Mouse (Mus musculus): ENCODE measurements around the gene Ptprj. TPM values are rescaled to one million over a fixed set of nuclear protein-coding genes. Genes with fewer than 3 reads are reported as not detected.
"Not testable (repeated sequence)": the region's sequence is repeated elsewhere in the genome, so short reads cannot be mapped to it uniquely, and the experiment has no call there.

Gene Ptprj
- polyA plus RNA-seq, 1 experiment from 2014 or later, result 3.0 TPM

- WGBS, result 88% methylated on average over 7 of the region's 7 CpGs
- Histone ChIP-seq H3K4me3 (ENCODE audit: low read depth, low read length) (no peak overlapping the region), H3K36me3 (replicated peaks; ENCODE audit: control insufficient read depth, insufficient read depth, low read depth, low read length) (no peaks in the 10 kb centered on the region; the same call in 1 of the 2 replicates), H3K9me3 (replicated peaks; ENCODE audit: control insufficient read depth, low read length) (no peaks in the 10 kb centered on the region), H3K4me2 (ENCODE audit: low read depth, low read length) (no peak overlapping the region), H3K27ac (replicated peaks; ENCODE audit: low read depth, low read length) (no peak overlapping the region), H3K4me1 (ENCODE audit: control insufficient read depth, insufficient read depth, low read length) (no peaks in the 10 kb centered on the region), H3K27me3 (ENCODE audit: control insufficient read depth, insufficient read depth, low read length) (no peaks in the 10 kb centered on the region), H3K9ac (replicated peaks; ENCODE audit: low read length) (no peak overlapping the region)
- no peak for ATAC-seq (replicated peaks; ENCODE audit: insufficient number of reproducible peaks, low FRiP score, low TSS enrichment, low read depth)
- DNase-seq (ENCODE audit: low spot score), result no peak
Observed at GRCm38 (mm10) chr2:90466480-90466879, 114.0 kb downstream of the Ptprj start.

- Histone ChIP-seq H3K36me3 (replicated peaks; ENCODE audit: control insufficient read depth, insufficient read depth, low read depth, low read length) (no peaks in the 10 kb centered on the region; the same call in 1 of the 2 replicates), H3K4me1 (ENCODE audit: control insufficient read depth, insufficient read depth, low read length) (no peaks in the 10 kb centered on the region), H3K4me3 (ENCODE audit: low read depth, low read length) (no peak overlapping the region), H3K9me3 (replicated peaks; ENCODE audit: control insufficient read depth, low read length) (no peaks in the 10 kb centered on the region), H3K9ac (replicated peaks; ENCODE audit: low read length) (no peak overlapping the region), H3K27ac (replicated peaks; ENCODE audit: low read depth, low read length) (no peak overlapping the region), H3K27me3 (ENCODE audit: control insufficient read depth, insufficient read depth, low read length) (no peaks in the 10 kb centered on the region), H3K4me2 (ENCODE audit: low read depth, low read length) (no peak overlapping the region)
- ATAC-seq (replicated peaks; ENCODE audit: insufficient number of reproducible peaks, low FRiP score, low TSS enrichment, low read depth) (0 out of 2 replicates have a peak, but pooled peaks have one; percentile 17), DNase-seq (ENCODE audit: low spot score) (no peak)
- 93% methylated on average over 5 of the region's 5 CpGs for WGBS
Observed at GRCm38 (mm10) chr2:90463735-90464134, 116.7 kb downstream of the Ptprj start.

- no peak overlapping the region for H3K4me2 ChIP-seq (ENCODE audit: low read depth, low read length)
Observed at GRCm38 (mm10) chr2:90462252-90462651, 118.2 kb downstream of the Ptprj start.

GRCm38 (mm10) chr2:90457946-90458345 is 122.5 kb downstream of the Ptprj start:
- H3K36me3 ChIP-seq (replicated peaks; ENCODE audit: control insufficient read depth, insufficient read depth, low read depth, low read length), result no peaks in the 10 kb centered on the region
- H3K4me2 ChIP-seq (ENCODE audit: low read depth, low read length), result no peak overlapping the region
- DNase-seq (ENCODE audit: low spot score), result no peak
- H3K9ac ChIP-seq (replicated peaks; ENCODE audit: low read length), result no peak overlapping the region
- no peak overlapping the region for H3K27ac ChIP-seq (replicated peaks; ENCODE audit: low read depth, low read length)
- H3K4me1 ChIP-seq (ENCODE audit: control insufficient read depth, insufficient read depth, low read length), result no peaks in the 10 kb centered on the region
- H3K27me3 ChIP-seq (ENCODE audit: control insufficient read depth, insufficient read depth, low read length), result no peaks in the 10 kb centered on the region
- H3K4me3 ChIP-seq (ENCODE audit: low read depth, low read length), result no peak overlapping the region
- WGBS, result 95% methylated on average over 12 of the region's 12 CpGs
- H3K9me3 ChIP-seq (replicated peaks; ENCODE audit: control insufficient read depth, low read length), result no peaks in the 10 kb centered on the region
- ATAC-seq (replicated peaks; ENCODE audit: insufficient number of reproducible peaks, low FRiP score, low TSS enrichment, low read depth), result no peak

More at GRCm38 (mm10) chr2:90462252-90462651, 118.2 kb downstream of the Ptprj start:
- no peaks in the 10 kb centered on the region for H3K9me3 ChIP-seq (replicated peaks; ENCODE audit: control insufficient read depth, low read length)
- no peaks in the 10 kb centered on the region for H3K27me3 ChIP-seq (ENCODE audit: control insufficient read depth, insufficient read depth, low read length)
- no peak for ATAC-seq (replicated peaks; ENCODE audit: insufficient number of reproducible peaks, low FRiP score, low TSS enrichment, low read depth)
- H3K27ac ChIP-seq (replicated peaks; ENCODE audit: low read depth, low read length), result no peak overlapping the region
- no peak overlapping the region for H3K9ac ChIP-seq (replicated peaks; ENCODE audit: low read length)
- no peak for DNase-seq (ENCODE audit: low spot score)
- no peaks in the 10 kb centered on the region for H3K4me1 ChIP-seq (ENCODE audit: control insufficient read depth, insufficient read depth, low read length)
- H3K36me3 ChIP-seq (replicated peaks; ENCODE audit: control insufficient read depth, insufficient read depth, low read depth, low read length), result no peaks in the 10 kb centered on the region; the same call in 1 of the 2 replicates
- H3K4me3 ChIP-seq (ENCODE audit: low read depth, low read length), result no peak overlapping the region

GRCm38 (mm10) chr2:90452380-90452779 is 128.1 kb downstream of the Ptprj start:
- H3K9me3 ChIP-seq (replicated peaks; ENCODE audit: control insufficient read depth, low read length), result no peaks in the 10 kb centered on the region
- H3K4me2 ChIP-seq (ENCODE audit: low read depth, low read length), result no peak overlapping the region
- H3K36me3 ChIP-seq (replicated peaks; ENCODE audit: control insufficient read depth, insufficient read depth, low read depth, low read length), result no peaks in the 10 kb centered on the region
- no peak overlapping the region for H3K27ac ChIP-seq (replicated peaks; ENCODE audit: low read depth, low read length)
- 69% methylated on average over 3 of the region's 3 CpGs for WGBS
- H3K9ac ChIP-seq (replicated peaks; ENCODE audit: low read length), result no peak overlapping the region
- DNase-seq (ENCODE audit: low spot score) (no peak), ATAC-seq (replicated peaks; ENCODE audit: insufficient number of reproducible peaks, low FRiP score, low TSS enrichment, low read depth) (no peak)
- no peaks in the 10 kb centered on the region for H3K27me3 ChIP-seq (ENCODE audit: control insufficient read depth, insufficient read depth, low read length)
- no peak overlapping the region for H3K4me3 ChIP-seq (ENCODE audit: low read depth, low read length)
- no peaks in the 10 kb centered on the region for H3K4me1 ChIP-seq (ENCODE audit: control insufficient read depth, insufficient read depth, low read length)

- Histone ChIP-seq H3K36me3 (replicated peaks; ENCODE audit: control insufficient read depth, insufficient read depth, low read depth, low read length) (no peaks in the 10 kb centered on the region), H3K4me1 (ENCODE audit: control insufficient read depth, insufficient read depth, low read length) (no peaks in the 10 kb centered on the region), H3K4me2 (ENCODE audit: low read depth, low read length) (no peak overlapping the region), H3K9me3 (replicated peaks; ENCODE audit: control insufficient read depth, low read length) (no peaks in the 10 kb centered on the region), H3K9ac (replicated peaks; ENCODE audit: low read length) (no peak overlapping the region), H3K4me3 (ENCODE audit: low read depth, low read length) (no peak overlapping the region), H3K27me3 (ENCODE audit: control insufficient read depth, insufficient read depth, low read length) (no peaks in the 10 kb centered on the region), H3K27ac (replicated peaks; ENCODE audit: low read depth, low read length) (no peak overlapping the region)
- 75% methylated on average over 15 of the region's 15 CpGs for WGBS
- DNase-seq (ENCODE audit: low spot score), result no peak
- no peak for ATAC-seq (replicated peaks; ENCODE audit: insufficient number of reproducible peaks, low FRiP score, low TSS enrichment, low read depth)
Observed at GRCm38 (mm10) chr2:90448967-90449740, 131.3 kb downstream of the Ptprj start.

- no peaks in the 10 kb centered on the region for H3K4me1 ChIP-seq (ENCODE audit: control insufficient read depth, insufficient read depth, low read length)
- no peak overlapping the region for H3K4me3 ChIP-seq (ENCODE audit: low read depth, low read length)
- no peaks in the 10 kb centered on the region for H3K9me3 ChIP-seq (replicated peaks; ENCODE audit: control insufficient read depth, low read length)
- no peaks in the 10 kb centered on the region for H3K27me3 ChIP-seq (ENCODE audit: control insufficient read depth, insufficient read depth, low read length)
- WGBS, result 86% methylated on average over 5 of the region's 5 CpGs
- H3K36me3 ChIP-seq (replicated peaks; ENCODE audit: control insufficient read depth, insufficient read depth, low read depth, low read length), result no peaks in the 10 kb centered on the region
- ATAC-seq (replicated peaks; ENCODE audit: insufficient number of reproducible peaks, low FRiP score, low TSS enrichment, low read depth) (no peak), DNase-seq (ENCODE audit: low spot score) (no peak)
- no peak overlapping the region for H3K9ac ChIP-seq (replicated peaks; ENCODE audit: low read length)
- no peak overlapping the region for H3K27ac ChIP-seq (replicated peaks; ENCODE audit: low read depth, low read length)
- no peak overlapping the region for H3K4me2 ChIP-seq (ENCODE audit: low read depth, low read length)
Observed at GRCm38 (mm10) chr2:90443811-90444210, 136.6 kb downstream of the Ptprj start.

- not testable (repeated sequence) for H3K4me3 ChIP-seq (ENCODE audit: low read depth, low read length); H3K36me3 ChIP-seq (replicated peaks; ENCODE audit: control insufficient read depth, insufficient read depth, low read depth, low read length); H3K27ac ChIP-seq (replicated peaks; ENCODE audit: low read depth, low read length); H3K9ac ChIP-seq (replicated peaks; ENCODE audit: low read length); H3K9me3 ChIP-seq (replicated peaks; ENCODE audit: control insufficient read depth, low read length); ATAC-seq (replicated peaks; ENCODE audit: insufficient number of reproducible peaks, low FRiP score, low TSS enrichment, low read depth); H3K27me3 ChIP-seq (ENCODE audit: control insufficient read depth, insufficient read depth, low read length); H3K4me1 ChIP-seq (ENCODE audit: control insufficient read depth, insufficient read depth, low read length); DNase-seq (ENCODE audit: low spot score); H3K4me2 ChIP-seq (ENCODE audit: low read depth, low read length)
- 16% methylated on average over 4 of the region's 4 CpGs for WGBS
Observed at GRCm38 (mm10) chr2:90441811-90442210, 138.6 kb downstream of the Ptprj start.

Measured in embryonic facial prominence, embryonic 11.5 days (tissue).